9 mouse cellular contexts compared by ENCODE assay signal in the genomic region with DNA sequence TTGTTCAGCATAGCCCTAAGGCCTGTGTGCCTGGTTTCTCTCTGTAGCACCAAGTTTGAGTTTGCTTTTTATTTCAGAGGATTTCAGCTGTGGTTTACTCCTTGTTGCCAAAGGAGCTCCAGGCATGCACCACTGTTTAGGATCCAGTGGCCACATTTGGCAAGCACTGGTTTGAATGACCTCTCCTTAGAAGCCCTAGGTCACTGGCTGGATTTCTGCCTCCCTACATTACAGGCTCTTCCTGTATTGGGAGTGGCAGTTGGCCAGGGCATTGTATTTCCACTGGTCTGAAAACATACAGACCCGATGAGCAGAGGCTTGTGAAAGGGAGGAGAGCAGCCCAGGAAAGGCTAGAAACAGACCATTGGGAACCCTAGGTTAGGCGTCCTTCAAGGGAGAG.
A peak's percentile ranks its signal among the peaks of the same experiment; 100 is the strongest.
DNase-seq lines count a peak whose midpoint lies in the region; ATAC-seq lines count a peak whose summit lies in the region.
"Had no signal": no experiment of that assay in that cellular context is flagged by ENCODE, and none has a peak within 500 bp of the region (broad histone marks: within the 10 kb centered on the region; RNA-seq: fewer than 3 reads in every experiment).

No protein-coding gene starts in this region.

- H3K9ac ChIP-seq in heart, embryonic 13.5 days: no peak overlapping the region
- no peak overlapping the region for H3K9ac ChIP-seq in neural tube, embryonic 15.5 days (replicated peaks)
- H3K9ac ChIP-seq: lung, embryonic 15.5 days had no signal

- peak overlapping the region; percentile 84 for H3K27ac ChIP-seq in brown adipose tissue, adult 24 weeks (replicated peaks; ENCODE audit: low read depth, low read length)
- H3K27ac ChIP-seq in heart, embryonic 13.5 days (replicated peaks): peak overlapping the region; percentile 55
- H3K27ac ChIP-seq in neural tube, embryonic 15.5 days (replicated peaks): no peak overlapping the region

- H3K9me3 ChIP-seq in heart, embryonic 13.5 days: no peaks in the 10 kb centered on the region
- H3K9me3 ChIP-seq in neural tube, embryonic 15.5 days (replicated peaks): no peaks in the 10 kb centered on the region
- H3K9me3 ChIP-seq: lung, embryonic 15.5 days had no signal

- peaks cover 21% of the 10 kb centered on the region; the same call in 1 of the 2 replicates for H3K4me1 ChIP-seq in brown adipose tissue, adult 24 weeks (ENCODE audit: control insufficient read depth, insufficient read depth, insufficient read length, low read length)
- H3K4me1 ChIP-seq in heart, embryonic 13.5 days: peaks cover 40% of the 10 kb centered on the region
- 0 out of 2 replicates have a peak, but pooled peaks cover 6% of the 10 kb centered on the region for H3K4me1 ChIP-seq in neural tube, embryonic 15.5 days

- DNase-seq in 416B (ENCODE audit: low read depth): peak; percentile 28
- DNase-seq in kidney, postnatal 4 days: peak; percentile 21 to 37
- DNase-seq in thymus, postnatal 10 days (ENCODE audit: low spot score in 2 of 2): no peak
- DNase-seq in embryo, embryonic 11 days: no peak
- no peak for DNase-seq in spleen, adult 18-20 months

- H3K4me3 ChIP-seq in brown adipose tissue, adult 24 weeks (ENCODE audit: insufficient read depth, low read depth, low read length): no peak overlapping the region
- H3K4me3 ChIP-seq in heart, embryonic 13.5 days: no peak overlapping the region
- no peak overlapping the region for H3K4me3 ChIP-seq in neural tube, embryonic 15.5 days (replicated peaks)
- H3K4me3 ChIP-seq: lung, embryonic 15.5 days had no signal

- peaks cover 29% of the 10 kb centered on the region for H3K36me3 ChIP-seq in heart, embryonic 13.5 days
- peaks cover 11% of the 10 kb centered on the region; the same call in 1 of the 2 replicates for H3K36me3 ChIP-seq in neural tube, embryonic 15.5 days
- H3K36me3 ChIP-seq: lung, embryonic 15.5 days had no signal

- 59% methylated on average over 2 of the region's 2 CpGs for WGBS in heart, embryonic 13.5 days
- WGBS in neural tube, embryonic 15.5 days: 73% methylated on average over 2 of the region's 2 CpGs

- H3K27me3 ChIP-seq in heart, embryonic 13.5 days (replicated peaks): no peaks in the 10 kb centered on the region
- no peaks in the 10 kb centered on the region for H3K27me3 ChIP-seq in neural tube, embryonic 15.5 days (replicated peaks)
- H3K27me3 ChIP-seq: lung, embryonic 15.5 days had no signal

- no peak for ATAC-seq in heart, embryonic 13.5 days (ENCODE audit: extremely low read depth, insufficient number of reproducible peaks, low FRiP score, low TSS enrichment)
- ATAC-seq in neural tube, embryonic 15.5 days (ENCODE audit: low FRiP score): no peak

- no peak overlapping the region for H3K4me2 ChIP-seq in heart, embryonic 13.5 days
- no peak overlapping the region for H3K4me2 ChIP-seq in neural tube, embryonic 15.5 days
- H3K4me2 ChIP-seq: lung, embryonic 15.5 days had no signal

Comparison
In these comparisons a context has a peak if more than half of its experiments do, and no peak if none do; other contexts are left out.
1. DNase-seq: peak in 416B (single experiment) and kidney, postnatal 4 days (2 of 2); none in thymus, postnatal 10 days (0 of 2), embryo, embryonic 11 days (single experiment) and spleen, adult 18-20 months (0 of 2).